Mouse (Mus musculus) MEL (cell line): ENCODE results near the gene Sidt2.

Experiments used
- ELF1 ChIP-seq: IDR thresholded peaks from 2 replicates; pipeline ENCODE4 v1.6.1; 2014; ENCODE audit warnings: low read depth, mild to moderate bottlenecking, inconsistent platforms, low read length, improper control_type of control experiment, moderate library complexity
- SMC3 ChIP-seq: IDR thresholded peaks from 2 replicates; pipeline ENCODE4 v1.6.1; 2011; ENCODE audit warnings: low read depth, low read length, improper control_type of control experiment

DNA sequence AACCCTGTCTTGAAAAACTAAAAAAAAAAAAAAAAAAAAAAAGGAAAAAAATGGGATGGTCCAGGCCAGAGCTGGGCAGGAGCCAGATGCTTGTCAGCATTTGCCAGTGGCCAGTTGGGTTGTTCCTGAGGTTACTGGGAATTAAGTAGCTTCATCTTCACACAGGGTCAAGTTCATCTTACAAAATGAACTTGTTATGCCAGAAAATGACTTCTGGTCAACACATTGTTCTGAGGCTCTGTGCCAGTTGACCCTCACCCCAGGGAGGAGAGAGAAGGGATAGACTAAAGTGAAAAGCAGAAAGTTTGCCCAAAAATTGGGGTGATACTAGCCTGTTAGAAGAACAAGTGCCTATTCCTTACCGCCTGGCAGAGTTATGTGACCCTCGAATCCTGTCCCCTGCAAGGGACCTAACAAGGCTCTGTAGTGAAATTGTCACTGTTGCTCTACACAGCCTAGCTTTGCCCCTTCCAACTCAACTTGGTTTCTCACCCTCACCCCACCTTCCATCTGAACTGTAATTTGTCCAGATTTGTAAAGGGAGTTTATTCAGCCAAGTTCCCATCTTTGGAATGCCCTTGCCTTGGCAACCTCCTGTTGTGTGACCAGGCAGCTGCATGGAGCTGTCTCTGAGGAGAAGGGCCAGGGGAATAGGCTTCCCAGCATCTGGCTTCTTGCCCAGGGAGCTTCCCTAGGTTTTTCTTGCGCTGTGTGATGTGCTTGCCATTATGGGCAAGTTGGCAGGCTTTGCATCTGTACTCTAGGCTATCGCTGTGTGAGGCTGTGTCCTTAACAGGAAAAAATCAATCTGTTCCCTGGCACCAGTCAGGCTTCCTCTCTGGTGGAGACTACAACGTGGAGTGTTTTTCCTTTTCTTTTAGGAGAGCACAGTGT, 37.8 kb downstream of the Sidt2 start:
- TF ChIP-seq ELF1: no peak
- no peak for TF ChIP-seq SMC3
